Mouse (Mus musculus) myocyte (in vitro differentiated cells): ENCODE measurements around the gene Setd1b.

Experiments
- CEBPB ChIP-seq: IDR thresholded peaks from 2 replicates; pipeline ENCODE4 v1.6.1; 2011; ENCODE audit warnings: mild to moderate bottlenecking, moderate library complexity; ENCODE audit not compliant: poor library complexity, insufficient read depth, severe bottlenecking
- E2F4 ChIP-seq: IDR thresholded peaks from one replicate; pipeline ENCODE4 v1.6.1; 2011; ENCODE audit warnings: mild to moderate bottlenecking, control low read depth, moderate library complexity; ENCODE audit not compliant: insufficient read depth
- MAX ChIP-seq: IDR thresholded peaks from one replicate; pipeline ENCODE4 v1.6.1; 2011; ENCODE audit warnings: low read depth, mild to moderate bottlenecking, control low read depth
- MYOG ChIP-seq, 3 experiments: IDR thresholded peaks; one replicate each; pipeline ENCODE4 v1.6.1; 2011; ENCODE audit warnings: control low read depth in 2 of 3, low read depth in 2 of 3, mild to moderate bottlenecking in 2 of 3; ENCODE audit not compliant: insufficient read length in 2 of 3, control insufficient read depth in 1 of 3, insufficient read depth in 1 of 3
- POLR2A ChIP-seq: IDR thresholded peaks from one replicate; pipeline ENCODE4 v1.6.1; 2011; ENCODE audit warnings: low read depth, mild to moderate bottlenecking, control low read depth, moderate library complexity; ENCODE audit not compliant: insufficient read length
- POLR2AphosphoS2 ChIP-seq: IDR thresholded peaks from one replicate; pipeline ENCODE4 v1.6.1; 2011; ENCODE audit warnings: low read depth, control low read depth; ENCODE audit not compliant: insufficient read length
- SRF ChIP-seq: IDR thresholded peaks from one replicate; pipeline ENCODE4 v1.6.1; 2011; ENCODE audit warnings: low read depth; ENCODE audit not compliant: control insufficient read depth, insufficient read length
- TCF12 ChIP-seq: IDR thresholded peaks from one replicate; pipeline ENCODE4 v1.6.1; 2011; ENCODE audit warnings: mild to moderate bottlenecking, control low read depth; ENCODE audit not compliant: poor library complexity, insufficient read depth, severe bottlenecking
- USF1 ChIP-seq: IDR thresholded peaks from one replicate; pipeline ENCODE4 v1.6.1; 2011; ENCODE audit warnings: low read depth, mild to moderate bottlenecking, control low read depth, moderate library complexity

DNA sequence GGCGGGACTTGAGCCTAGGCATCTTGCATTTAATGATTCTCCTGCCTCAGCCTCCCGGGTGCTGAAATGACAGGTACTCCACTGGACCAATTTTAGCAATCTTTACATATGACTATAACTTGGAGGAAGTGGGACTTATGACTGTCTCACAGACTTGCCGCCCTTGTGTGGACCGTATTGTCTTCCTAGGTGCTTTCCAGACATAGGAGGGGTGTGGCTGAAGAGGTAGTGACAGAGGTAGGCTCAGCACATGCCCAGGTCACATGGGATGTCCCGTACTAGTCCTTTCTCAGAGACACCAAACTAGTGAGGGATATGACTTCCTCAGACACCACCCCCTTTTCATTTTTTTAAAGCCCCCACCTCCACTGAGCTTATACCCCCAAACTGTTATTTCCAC, 36.8 kb downstream of the Setd1b start:
- TF ChIP-seq SRF (no peak), POLR2AphosphoS2 (no peak), MAX (no peak), POLR2A (no peak), CEBPB (no peak), MYOG (IDR thresholded peaks at IDR 0.05; ENCODE audit: control insufficient read depth in 1 of 3, insufficient read depth in 1 of 3, insufficient read length in 2 of 3, low read depth in 2 of 3) (no peak), USF1 (no peak), E2F4 (no peak), TCF12 (no peak)
